Mouse (Mus musculus) layer of hippocampus, adult 11-12 months (tissue): ENCODE measurements around the gene Gm37240.

Experiments
- DNase-seq: peaks from one replicate; pipeline ENCODE4 v3.0.0; 2022; ENCODE audit warnings: low spot score

Gene Gm37240

DNA sequence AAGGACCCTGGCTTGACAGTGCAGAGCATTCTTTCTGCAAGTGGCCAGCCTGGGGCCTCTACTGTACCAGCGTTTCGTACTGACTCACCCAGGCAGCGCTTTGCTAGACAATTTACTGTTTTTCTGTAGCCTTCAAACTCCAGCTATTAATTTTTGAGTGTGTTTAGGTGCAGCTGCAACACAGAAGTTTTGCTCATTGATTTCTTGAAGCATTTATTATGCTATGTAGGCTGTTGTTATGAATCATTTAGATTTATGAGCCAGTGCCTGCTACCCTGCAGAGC, 1241.4 kb downstream of the Gm37240 start:
- DNase-seq = no peak

DNA sequence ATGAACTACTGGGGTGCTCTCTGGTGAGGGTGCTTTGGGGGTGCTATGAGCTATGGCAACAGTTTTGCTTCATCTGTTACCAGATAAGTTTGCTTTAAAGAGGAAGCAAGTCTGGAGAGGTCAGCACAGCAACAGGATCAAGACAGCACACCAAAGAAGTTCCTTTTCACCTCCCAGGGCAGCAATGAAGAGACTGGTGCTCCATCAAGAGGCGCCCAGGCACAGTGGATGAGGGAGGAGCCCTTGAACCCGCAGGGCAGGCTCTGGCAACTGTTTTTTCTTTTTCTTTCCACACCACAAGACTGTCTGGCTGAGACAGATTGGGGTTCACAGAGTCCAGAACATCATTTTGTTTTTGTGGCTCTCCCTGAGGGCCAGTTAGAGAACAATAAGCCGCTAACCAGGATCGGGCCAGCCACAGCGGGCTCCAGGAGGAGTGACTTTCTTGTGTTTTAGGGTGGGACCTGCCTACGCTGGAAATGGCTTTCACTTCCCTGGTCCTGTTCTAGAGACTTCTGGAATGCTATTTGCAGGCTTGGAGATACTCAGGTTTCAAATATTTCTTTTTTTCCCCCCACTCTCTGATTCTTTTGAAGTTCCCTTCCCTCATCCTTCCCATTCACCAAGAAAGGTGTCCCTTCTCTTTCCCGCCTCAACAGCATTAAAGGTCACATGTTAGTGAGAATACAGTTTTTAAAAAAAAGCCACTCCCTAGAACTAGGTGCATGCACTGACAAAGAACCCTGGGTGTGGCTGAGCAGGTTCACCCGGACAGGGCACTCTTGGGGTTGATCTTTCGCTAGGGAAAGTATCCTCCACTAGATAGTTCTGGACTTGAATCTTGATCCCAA, 1241.9 kb downstream of the Gm37240 start:
- DNase-seq = no peak

DNA sequence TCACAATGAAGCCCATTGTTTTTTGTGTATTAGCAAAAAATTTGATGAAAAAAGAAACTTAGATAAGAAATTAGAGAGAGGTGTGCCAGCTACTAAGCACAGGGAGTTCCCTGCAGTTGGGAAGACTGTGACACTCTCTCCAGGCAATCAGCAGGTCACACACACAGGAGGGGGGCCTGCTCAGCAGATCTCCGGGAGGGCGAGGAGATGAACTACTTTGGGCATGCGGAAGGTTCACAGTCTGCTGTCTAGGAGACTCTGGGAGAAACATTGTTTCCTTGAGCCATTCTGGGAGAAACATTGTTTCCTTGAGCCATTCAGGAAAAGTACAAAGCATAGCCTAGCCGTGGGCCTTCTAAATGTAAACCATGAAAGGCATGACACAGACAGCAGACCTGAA, 1244.4 kb downstream of the Gm37240 start:
- DNase-seq = no peak

DNA sequence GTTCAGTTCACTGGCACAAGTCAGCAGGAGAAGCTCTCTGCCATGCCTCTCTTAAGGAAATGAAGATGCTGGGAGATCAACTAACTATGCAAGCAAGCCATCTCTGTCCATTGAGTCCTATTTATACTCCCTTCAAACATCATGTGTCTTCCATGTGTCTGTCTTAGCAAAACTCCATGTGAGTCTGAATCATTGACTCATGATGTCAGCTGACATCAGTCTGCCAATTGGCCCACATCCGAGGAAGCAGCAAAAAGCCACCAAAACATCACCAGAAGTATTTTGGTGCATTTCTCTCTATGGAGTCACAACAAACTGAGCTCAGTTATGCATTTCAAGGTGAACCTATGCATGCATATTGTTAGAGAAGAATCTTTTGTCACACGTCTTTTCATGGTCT, 1245.9 kb downstream of the Gm37240 start:
- no peak for DNase-seq

- DNase-seq = no peak
Observed at GRCm38 (mm10) chr3:84640536-84640935, 1246.8 kb downstream of the Gm37240 start.

- DNase-seq = no peak
Observed at GRCm38 (mm10) chr3:84639767-84640500, 1247.4 kb downstream of the Gm37240 start.

DNA sequence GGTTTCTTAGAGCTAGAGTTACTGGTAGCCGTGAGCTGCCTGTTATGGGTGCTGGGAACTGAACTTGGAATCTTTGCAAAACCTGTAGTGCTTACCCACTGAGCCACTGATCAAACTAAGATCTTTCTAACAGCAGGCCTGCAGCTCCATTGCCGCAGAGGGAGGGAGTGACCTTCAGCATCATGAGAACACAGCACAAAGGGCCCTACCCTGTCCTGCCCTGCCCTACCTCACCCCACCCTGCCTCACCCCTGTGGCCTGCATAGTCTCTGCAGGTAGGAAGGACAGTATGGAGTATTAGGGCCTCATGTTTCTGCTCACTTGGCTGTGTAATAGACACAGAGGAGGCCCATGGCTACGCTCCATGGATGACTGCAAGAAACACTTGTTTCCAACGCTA, 1248.5 kb downstream of the Gm37240 start:
- no peak for DNase-seq

GRCm38 (mm10) chr3:84637890-84638578, 1249.3 kb downstream of the Gm37240 start:
- no peak for DNase-seq

DNA sequence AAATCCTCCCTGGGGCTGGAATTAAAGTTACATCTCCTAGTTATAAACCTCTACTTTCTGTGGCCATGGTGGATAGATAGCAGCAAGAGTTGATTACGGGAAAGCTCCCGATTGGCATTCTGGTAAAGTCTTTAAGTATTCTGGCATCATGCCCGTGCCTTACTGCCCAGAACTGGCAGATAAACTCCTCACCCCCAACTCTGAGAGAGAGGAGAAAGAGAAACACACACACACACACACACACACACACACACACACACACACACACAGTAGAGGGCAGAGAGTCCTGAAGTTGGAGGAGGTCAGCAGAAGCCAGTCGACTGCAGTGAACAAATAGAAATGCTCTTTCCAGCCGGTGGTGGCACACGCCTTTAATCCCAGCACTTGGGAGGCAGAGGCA, 1250.2 kb downstream of the Gm37240 start:
- no peak for DNase-seq

DNA sequence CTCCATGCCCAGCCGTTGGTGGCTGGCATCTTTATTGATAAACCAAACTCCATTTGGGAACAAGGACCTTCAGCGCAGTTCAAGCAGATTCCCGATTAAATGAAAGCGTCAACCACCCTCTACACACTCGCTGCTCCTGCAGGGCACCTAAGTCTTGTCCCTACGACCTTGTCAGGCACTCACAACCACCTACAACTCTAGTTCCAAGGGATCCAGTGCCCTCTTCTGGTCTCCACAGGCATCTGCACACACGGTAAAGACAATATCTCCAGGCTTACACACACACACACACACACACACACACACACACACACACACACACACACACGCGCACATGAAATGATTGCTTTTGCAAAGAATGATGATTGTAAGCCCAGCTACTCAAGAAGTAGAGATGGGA, 1255.7 kb downstream of the Gm37240 start:
- DNase-seq = no peak

GRCm38 (mm10) chr3:84622026-84622425, 1265.3 kb downstream of the Gm37240 start:
- DNase-seq = no peak

- no peak for DNase-seq
Observed at GRCm38 (mm10) chr3:84619725-84620124, 1267.6 kb downstream of the Gm37240 start.

- no peak for DNase-seq
Observed at GRCm38 (mm10) chr3:84619056-84619455, 1268.3 kb downstream of the Gm37240 start.

DNA sequence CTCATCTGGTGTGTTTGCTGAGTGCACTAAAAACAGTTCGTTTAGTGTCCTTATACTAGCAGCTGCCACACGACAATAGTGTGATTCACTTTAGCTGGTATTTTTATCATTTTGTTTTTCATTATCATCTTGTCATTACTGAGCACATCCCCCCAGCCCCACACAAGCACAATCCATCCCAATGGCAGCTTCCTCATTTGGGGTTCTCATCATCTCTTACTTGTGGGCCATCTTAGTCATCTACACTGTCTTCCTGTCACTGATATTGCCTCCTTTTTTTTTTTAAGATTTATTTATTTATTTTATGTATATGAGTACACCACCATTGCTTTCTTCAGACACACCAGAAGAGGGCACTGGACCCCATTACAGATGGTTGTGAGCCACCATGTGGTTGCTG, 1268.7 kb downstream of the Gm37240 start:
- DNase-seq = no peak

DNA sequence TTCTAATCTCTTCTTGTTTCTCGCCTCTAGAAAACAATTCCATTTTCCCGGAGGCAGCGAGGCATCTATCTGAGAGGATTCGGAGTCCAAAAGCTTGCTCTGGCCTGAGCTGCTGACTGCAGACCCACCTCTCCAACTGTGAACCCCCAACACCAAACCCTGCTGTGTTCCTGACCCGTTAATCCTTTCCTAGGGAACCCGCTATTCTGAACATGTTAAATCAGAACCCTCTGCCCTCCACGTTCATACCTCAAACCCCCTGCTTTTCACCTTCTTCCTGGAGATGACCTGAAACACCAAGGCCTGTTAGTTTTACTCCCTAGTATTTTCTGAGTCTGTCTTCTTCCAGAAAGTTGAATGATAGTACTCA, 1271.5 kb downstream of the Gm37240 start:
- DNase-seq = no peak

- peak; percentile 43 for DNase-seq
Observed at GRCm38 (mm10) chr3:84615050-84615855, 1272.1 kb downstream of the Gm37240 start.

DNA sequence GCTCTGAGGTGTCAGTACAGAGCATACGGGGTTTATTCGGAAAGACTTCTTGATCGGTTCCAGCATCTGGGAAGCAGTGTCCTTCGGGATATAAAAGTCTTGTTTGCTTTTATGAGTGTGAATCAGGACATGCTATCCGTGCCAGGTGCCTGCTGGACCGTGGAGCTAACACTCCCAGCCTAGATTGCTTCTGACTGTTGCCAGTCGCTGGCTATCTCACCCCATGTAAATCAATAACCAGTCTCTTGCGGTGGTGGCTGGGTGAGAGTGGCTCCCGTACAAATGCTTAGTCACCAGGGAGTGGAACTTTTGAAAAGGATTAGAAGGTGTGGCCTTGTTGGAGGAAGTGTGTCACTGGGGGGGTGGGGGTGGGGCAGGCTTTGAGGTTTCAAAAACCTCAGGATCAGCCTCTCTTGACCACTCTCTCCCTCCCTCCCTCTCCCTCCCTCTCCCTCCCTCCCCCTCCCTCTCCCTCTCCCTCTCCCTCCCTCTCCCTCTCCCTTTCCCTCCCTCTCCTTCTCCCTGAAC, 1277.1 kb downstream of the Gm37240 start:
- DNase-seq = no peak

DNA sequence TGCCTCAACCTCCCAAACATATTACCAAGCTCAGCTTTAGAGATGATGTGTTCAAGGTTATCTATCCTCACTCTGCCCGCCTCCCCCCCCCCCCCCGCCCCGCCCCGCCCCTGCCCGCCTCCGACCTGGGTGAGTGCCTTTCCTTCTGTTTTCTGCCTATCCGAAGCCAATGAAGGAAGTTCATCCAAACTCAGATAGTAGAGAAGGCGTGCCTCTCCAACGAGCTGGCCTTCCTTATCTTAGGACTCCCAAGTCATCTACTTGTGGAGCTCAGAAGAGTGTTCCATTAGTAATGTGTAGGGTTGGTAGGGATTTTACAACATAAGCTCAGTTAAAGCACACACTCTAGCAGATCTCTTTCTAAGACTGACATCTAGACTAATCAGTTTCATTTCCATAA, 1284.1 kb downstream of the Gm37240 start:
- DNase-seq = no peak

DNA sequence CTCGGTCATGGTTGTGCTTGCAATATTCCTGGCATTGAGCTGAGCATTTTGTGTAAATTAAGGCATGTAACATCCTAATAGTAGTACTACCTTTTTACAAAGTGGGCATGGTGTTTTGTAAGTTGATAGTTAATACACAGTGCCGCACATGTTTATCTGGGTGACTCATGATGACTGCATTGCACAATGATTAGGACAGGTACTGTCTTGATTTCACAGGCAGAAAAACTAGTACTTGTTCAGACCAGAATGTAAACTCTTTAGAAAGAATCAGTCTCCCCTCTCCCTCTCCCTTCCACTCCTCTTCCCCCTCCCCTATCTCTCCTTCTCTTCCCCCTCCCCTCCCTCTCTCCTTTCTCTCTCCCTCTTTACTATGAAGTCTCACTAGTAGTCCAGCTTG, 1284.6 kb downstream of the Gm37240 start:
- no peak for DNase-seq

DNA sequence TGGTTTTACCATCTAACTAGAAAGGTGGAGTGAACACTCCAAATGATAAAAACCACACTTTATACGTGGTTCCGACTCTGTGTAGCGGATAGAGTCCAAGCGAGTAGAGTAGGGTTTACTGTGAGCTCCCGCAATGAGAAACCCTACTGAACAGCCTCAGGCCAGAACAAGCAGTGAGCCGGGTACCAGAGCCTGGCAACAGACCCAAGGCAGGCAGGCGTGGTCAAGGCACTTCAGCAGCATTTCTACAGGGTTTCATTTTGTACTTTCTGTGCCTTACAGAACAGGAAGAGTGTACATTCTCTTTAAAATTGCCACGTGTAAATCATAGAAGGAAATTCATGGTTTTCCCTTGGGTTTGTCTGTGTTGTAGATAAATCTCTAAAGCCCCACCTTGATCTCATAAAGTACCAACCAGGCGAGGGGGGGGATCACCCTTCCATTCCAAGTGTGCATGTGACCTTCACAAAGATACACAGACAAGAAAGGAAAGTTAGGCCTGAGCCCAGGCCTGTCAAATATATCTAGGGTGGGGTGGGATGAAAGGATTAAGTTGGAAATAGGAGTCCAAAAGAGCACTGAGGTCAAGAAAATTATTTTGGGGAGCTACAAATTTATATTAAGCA, 1285.3 kb downstream of the Gm37240 start:
- no peak for DNase-seq

DNA sequence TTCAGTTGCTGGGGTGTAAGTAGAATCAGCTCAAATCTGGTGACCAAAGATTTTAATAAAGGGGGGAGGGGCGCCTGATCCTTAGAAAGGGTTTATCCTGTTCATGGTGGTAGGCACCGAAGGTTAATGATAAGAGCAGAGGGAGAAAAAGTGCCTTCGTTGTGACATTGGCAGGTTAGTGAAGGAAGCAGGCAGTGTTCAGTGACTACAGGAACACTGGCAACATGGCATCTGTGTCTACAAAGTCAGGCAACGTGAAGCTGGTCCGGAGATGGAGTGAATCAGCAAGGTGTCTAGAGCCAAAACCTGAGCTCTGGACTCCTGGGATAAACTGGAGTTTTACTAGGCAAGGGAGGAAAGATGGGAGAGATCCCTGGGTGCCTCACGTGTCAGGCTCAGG, 1288.6 kb downstream of the Gm37240 start:
- no peak for DNase-seq
